Mouse (Mus musculus) lung, postnatal 4 days (tissue): Measurements from ENCODE around the gene Ago4.

Source experiments
- DNase-seq, 2 experiments: peaks; one replicate each; pipeline ENCODE4 v3.0.0; 2021

Gene Ago4

GRCm38 (mm10) chr4:126512308-126513066 is 20.8 kb downstream of the Ago4 start:
- peak; percentile 46 to 67 for DNase-seq

GRCm38 (mm10) chr4:126511013-126511412 is 22.3 kb downstream of the Ago4 start:
- no peak for DNase-seq

- no peak for DNase-seq
These were observed 24.2 kb downstream of the Ago4 start for GRCm38 (mm10) chr4:126509072-126509471.

- no peak for DNase-seq
These were observed 25.0 kb downstream of the Ago4 start for GRCm38 (mm10) chr4:126508110-126508899.

- no peak for DNase-seq
These were observed 30.3 kb downstream of the Ago4 start for GRCm38 (mm10) chr4:126502977-126503309.

- DNase-seq = peak; percentile 24 to 50
These were observed 30.9 kb downstream of the Ago4 start for GRCm38 (mm10) chr4:126502141-126502976.

- DNase-seq = no peak
These were observed 34.7 kb downstream of the Ago4 start for GRCm38 (mm10) chr4:126498601-126499000.

- DNase-seq = no peak
These were observed 36.3 kb downstream of the Ago4 start for GRCm38 (mm10) chr4:126496963-126497362.

GRCm38 (mm10) chr4:126495942-126496790 is 37.1 kb downstream of the Ago4 start:
- peak in 1 of 2 experiments; percentile 27 for DNase-seq

- DNase-seq = peak in 1 of 2 experiments; percentile 32
These were observed 37.8 kb downstream of the Ago4 start for GRCm38 (mm10) chr4:126495453-126495852.

- DNase-seq = no peak
These were observed 39.9 kb downstream of the Ago4 start for GRCm38 (mm10) chr4:126493416-126493815.

- no peak for DNase-seq
These were observed 41.3 kb downstream of the Ago4 start for GRCm38 (mm10) chr4:126491977-126492376.

GRCm38 (mm10) chr4:126490726-126491125 is 42.5 kb downstream of the Ago4 start:
- no peak for DNase-seq

GRCm38 (mm10) chr4:126489811-126490210 is 43.5 kb downstream of the Ago4 start:
- no peak for DNase-seq

GRCm38 (mm10) chr4:126486217-126486616 is 47.1 kb downstream of the Ago4 start:
- no peak for DNase-seq

- no peak for DNase-seq
These were observed 48.2 kb downstream of the Ago4 start for GRCm38 (mm10) chr4:126485065-126485464.

- no peak for DNase-seq
These were observed 49.4 kb downstream of the Ago4 start for GRCm38 (mm10) chr4:126483874-126484273.

GRCm38 (mm10) chr4:126482951-126483350 is 50.3 kb downstream of the Ago4 start:
- no peak for DNase-seq

GRCm38 (mm10) chr4:126481461-126481860 is 51.8 kb downstream of the Ago4 start:
- DNase-seq = no peak

- DNase-seq = no peak
These were observed 53.0 kb downstream of the Ago4 start for GRCm38 (mm10) chr4:126480288-126480687.

GRCm38 (mm10) chr4:126473031-126473430 is 60.2 kb downstream of the Ago4 start:
- DNase-seq = peak in 1 of 2 experiments; percentile 4

GRCm38 (mm10) chr4:126469334-126469733 is 63.9 kb downstream of the Ago4 start:
- no peak for DNase-seq
